Mouse (Mus musculus) left cerebral cortex, adult 18-20 months (tissue): ENCODE data around the gene Tmem270. TPM values are rescaled to one million over a fixed set of nuclear protein-coding genes. Genes with fewer than 3 reads are reported as not detected.
"Not testable (repeated sequence)": the region's sequence is repeated elsewhere in the genome, so short reads cannot be mapped to it uniquely, and the experiment has no call there.

ENCODE experiments used
- DNase-seq, 2 experiments: peaks; one replicate each; pipeline ENCODE4 v3.0.0; 2021 to 2022; ENCODE audit warnings: low spot score in 2 of 2, mixed read lengths in 1 of 2
- long read RNA-seq, 2 experiments: library from polyadenylated mRNA; stranded (forward); transcript quantifications; one replicate each; pipeline ENCODE4 v2.0.0; 2021
- total RNA-seq, 2 experiments: library from RNA; stranded (reverse); gene quantifications; 2 replicates each; pipeline ENCODE4 v1.2.3; 2021

Tmem270 gene
- not detected for total RNA-seq
- long read RNA-seq, experiment 1: 0 reads
- long read RNA-seq, experiment 2: 0 reads

GRCm38 (mm10) chr5:134906633-134907032 lies at the start of gene Tmem270:
Gene Tmem270 (minus strand): TSS chr5:134906733.
- DNase-seq: no peak

- DNase-seq: no peak
These were observed 49.0 kb upstream of the Tmem270 start for GRCm38 (mm10) chr5:134955491-134955890.

GRCm38 (mm10) chr5:134951053-134951884 lies 44.7 kb upstream of the Tmem270 start:
- DNase-seq: no peak

GRCm38 (mm10) chr5:134948085-134948439 lies 41.5 kb upstream of the Tmem270 start:
- DNase-seq: no peak

- no peak for DNase-seq
These were observed 41.0 kb upstream of the Tmem270 start for GRCm38 (mm10) chr5:134947420-134948084.

GRCm38 (mm10) chr5:134946857-134947255 lies 40.3 kb upstream of the Tmem270 start, which contains the start of gene Cldn4:
Gene Cldn4 (minus strand): TSS chr5:134946934.
- no peak for DNase-seq

GRCm38 (mm10) chr5:134946063-134946856 lies 39.7 kb upstream of the Tmem270 start:
- DNase-seq: no peak

GRCm38 (mm10) chr5:134945266-134945959 lies 38.9 kb upstream of the Tmem270 start:
- DNase-seq: no peak

GRCm38 (mm10) chr5:134944179-134944578 lies 37.6 kb upstream of the Tmem270 start:
- no peak for DNase-seq

GRCm38 (mm10) chr5:134942740-134943139 lies 36.2 kb upstream of the Tmem270 start:
- DNase-seq: no peak

GRCm38 (mm10) chr5:134941472-134942209 lies 35.1 kb upstream of the Tmem270 start:
- DNase-seq: no peak

- DNase-seq: not testable (repeated sequence)
These were observed 33.0 kb upstream of the Tmem270 start for GRCm38 (mm10) chr5:134939554-134939953.

GRCm38 (mm10) chr5:134939069-134939468 lies 32.5 kb upstream of the Tmem270 start:
- no peak for DNase-seq

GRCm38 (mm10) chr5:134936626-134937185 lies 30.2 kb upstream of the Tmem270 start:
- DNase-seq: no peak

GRCm38 (mm10) chr5:134936051-134936450 lies 29.5 kb upstream of the Tmem270 start:
- DNase-seq: no peak

- no peak for DNase-seq
These were observed 28.1 kb upstream of the Tmem270 start for GRCm38 (mm10) chr5:134934666-134935065.

- not testable (repeated sequence) for DNase-seq
These were observed 27.2 kb upstream of the Tmem270 start for GRCm38 (mm10) chr5:134933686-134934085.

GRCm38 (mm10) chr5:134933281-134933680 lies 26.7 kb upstream of the Tmem270 start:
- no peak for DNase-seq

GRCm38 (mm10) chr5:134932903-134933276 lies 26.4 kb upstream of the Tmem270 start:
- DNase-seq: peak; percentile 26 to 36
